Mouse (Mus musculus) forebrain, embryonic 16.5 days (tissue): ENCODE measurements around the gene Usp28. TPM values are rescaled to one million over a fixed set of nuclear protein-coding genes. Genes with fewer than 3 reads are reported as not detected.

Source experiments
- ATAC-seq: fragments of 200-750 bp; cut with Nextera tagmentation; 2 replicates; pipeline ENCODE4 v1.8.0; 2017; ENCODE audit warnings: mild to moderate bottlenecking, moderate library complexity
- H3K27ac ChIP-seq: fragments of 300-500 bp; sonication (generic); 2 replicates; pipeline ENCODE4 v1.5.1; 2014; ENCODE audit warnings: low read length, control low read depth
- H3K27me3 ChIP-seq: fragments of 300-500 bp; sonication (generic); replicated peaks from 2 replicates; pipeline ENCODE4 v1.6.1; 2014; ENCODE audit warnings: low read length; ENCODE audit not compliant: control insufficient read depth, insufficient read depth
- H3K36me3 ChIP-seq: fragments of 300-500 bp; sonication (generic); 2 replicates; pipeline ENCODE4 v1.6.1; 2014; ENCODE audit not compliant: control insufficient read depth, insufficient read depth
- H3K4me1 ChIP-seq: fragments of 300-500 bp; sonication (generic); replicated peaks from 2 replicates; pipeline ENCODE4 v1.6.1; 2014; ENCODE audit warnings: low read length; ENCODE audit not compliant: control insufficient read depth, insufficient read depth
- H3K4me2 ChIP-seq: fragments of 300-500 bp; sonication (generic); 2 replicates; pipeline ENCODE4 v1.6.1; 2014; ENCODE audit warnings: mild to moderate bottlenecking, low read length, control low read depth
- H3K4me3 ChIP-seq: fragments of 300-500 bp; sonication (generic); replicated peaks from 2 replicates; pipeline ENCODE4 v1.5.1; 2014; ENCODE audit warnings: mild to moderate bottlenecking, low read length, control low read depth
- H3K9ac ChIP-seq: fragments of 300-500 bp; sonication (generic); replicated peaks from 2 replicates; pipeline ENCODE4 v1.6.1; 2014; ENCODE audit warnings: low read depth, low read length, control low read depth
- H3K9me3 ChIP-seq: fragments of 300-500 bp; sonication (generic); 2 replicates; pipeline ENCODE4 v1.6.1; 2016; ENCODE audit warnings: low read length; ENCODE audit not compliant: control insufficient read depth
- WGBS: fragments of 180-500 bp; shearing (Covaris S2); extraction: QIAGEN DNeasy Blood & Tissue Kit; methylation state at CpG from one replicate; pipeline ENCODE4 v1.1.7; 2014; 5-methylcytosine and 5-hydroxymethylcytosine counted together
- polyA plus RNA-seq: library from polyadenylated mRNA; unstranded; fragments of >200 nt; fragmentation: Nextera tagmentation; extraction: Ambion mirVana; gene quantifications from 2 replicates; pipeline ENCODE4 v1.2.1, GENCODE M21; 2015

Gene Usp28
- 36.8 and 40.5 TPM in 2 replicates for polyA plus RNA-seq

- peak within 1 kb of the TSS; percentile 72 for H3K9ac ChIP-seq
- peak within 1 kb of the TSS; percentile 69 for H3K4me2 ChIP-seq
- no peaks in the 10 kb centered on the region for H3K9me3 ChIP-seq
- under 1% methylated on average over 80 of the region's 94 CpGs for WGBS
- peak within 1 kb of the TSS; percentile 64 for H3K4me3 ChIP-seq
- no peaks in the 10 kb centered on the region for H3K36me3 ChIP-seq
- peak within 1 kb of the TSS; percentile 90 for H3K27ac ChIP-seq
- H3K27me3 ChIP-seq = no peaks in the 10 kb centered on the region; the same call in 1 of the 2 replicates
- H3K4me1 ChIP-seq = peaks cover 18% of the 10 kb centered on the region
- ATAC-seq = peak; percentile 94
Measured at GRCm38 (mm10) chr9:48984845-48985707, at the start of gene Usp28. Gene Usp28, plus strand, starts transcription at chr9:48985375.

DNA sequence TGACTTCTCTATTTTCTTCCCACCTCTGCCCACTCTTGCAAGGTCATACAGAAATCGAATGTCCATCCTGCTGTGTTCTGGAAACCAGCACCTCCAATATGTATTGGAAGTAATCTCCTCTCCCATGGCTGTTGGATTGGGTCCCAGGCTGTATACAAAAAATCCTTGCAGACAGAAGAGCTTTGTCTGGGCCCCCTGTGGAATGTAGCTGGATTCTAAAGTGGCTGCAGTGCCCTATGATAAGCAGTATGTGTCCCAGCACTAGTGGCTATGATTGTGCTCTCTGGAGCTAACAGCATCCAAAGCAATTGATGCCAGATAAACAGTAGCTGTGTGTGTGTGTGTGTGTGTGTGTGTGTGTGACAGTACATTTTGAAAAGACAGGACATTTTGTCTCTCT, 42.8 kb upstream of the Usp28 start:
- Histone ChIP-seq H3K9me3 (no peaks in the 10 kb centered on the region), H3K4me2 (no peak overlapping the region), H3K36me3 (no peaks in the 10 kb centered on the region), H3K4me3 (no peak overlapping the region), H3K4me1 (no peaks in the 10 kb centered on the region), H3K27me3 (no peaks in the 10 kb centered on the region), H3K9ac (no peak overlapping the region), H3K27ac (no peak overlapping the region)
- no peak for ATAC-seq
- 47% methylated on average over 1 of the region's 1 CpGs for WGBS

DNA sequence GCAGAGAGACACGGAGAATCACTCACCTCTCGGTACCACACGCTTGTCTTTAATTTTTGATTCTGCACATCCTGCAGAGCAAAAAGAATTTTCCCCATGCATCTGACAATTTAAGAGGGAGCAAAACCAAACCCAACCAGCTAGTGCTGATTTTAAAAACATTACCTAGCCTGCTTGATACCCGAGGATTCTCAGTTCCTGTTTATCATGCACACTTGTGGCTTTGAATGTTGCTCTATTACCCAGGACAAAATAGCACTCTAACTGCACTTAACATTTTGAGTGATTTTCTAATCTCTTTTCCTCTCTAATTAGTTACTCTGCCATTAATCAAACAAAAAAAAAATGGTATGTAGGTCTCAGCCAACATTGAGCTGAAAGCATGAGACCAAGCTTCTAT, 37.6 kb upstream of the Usp28 start:
- Histone ChIP-seq H3K4me2 (no peak overlapping the region), H3K9ac (no peak overlapping the region), H3K4me3 (no peak overlapping the region), H3K27ac (no peak overlapping the region), H3K27me3 (no peaks in the 10 kb centered on the region), H3K9me3 (no peaks in the 10 kb centered on the region), H3K4me1 (no peaks in the 10 kb centered on the region), H3K36me3 (no peaks in the 10 kb centered on the region)
- WGBS = 89% methylated on average over 4 of the region's 4 CpGs
- no peak for ATAC-seq

DNA sequence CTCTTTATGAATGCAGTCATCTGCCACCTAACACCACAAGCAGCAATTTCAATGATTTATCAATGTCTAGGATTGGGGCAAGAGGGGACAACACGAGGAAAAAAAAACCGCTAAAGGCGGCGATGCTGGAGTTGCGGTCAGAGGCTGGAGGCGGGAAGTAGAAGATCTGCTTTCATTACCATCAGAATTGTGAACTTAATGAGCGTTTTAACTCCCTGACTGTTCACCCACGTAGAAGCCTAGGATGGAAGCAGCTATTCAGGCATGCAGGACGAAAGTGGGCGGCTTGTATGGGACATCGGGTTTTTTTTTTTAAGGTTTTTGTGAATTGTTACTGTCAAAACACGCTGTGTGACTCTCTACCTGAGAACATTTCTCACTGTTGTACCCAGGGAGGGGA, 23.9 kb upstream of the Usp28 start:
- Histone ChIP-seq H3K27me3 (peaks cover 2% of the 10 kb centered on the region; the same call in 1 of the 2 replicates), H3K4me1 (peaks cover 8% of the 10 kb centered on the region; the same call in 1 of the 2 replicates), H3K9me3 (no peaks in the 10 kb centered on the region), H3K36me3 (no peaks in the 10 kb centered on the region), H3K9ac (no peak overlapping the region), H3K27ac (no peak overlapping the region), H3K4me2 (peak overlapping the region; percentile 24; the same call in 1 of the 2 replicates), H3K4me3 (no peak overlapping the region)
- no peak for ATAC-seq
- WGBS = 14% methylated on average over 12 of the region's 12 CpGs

DNA sequence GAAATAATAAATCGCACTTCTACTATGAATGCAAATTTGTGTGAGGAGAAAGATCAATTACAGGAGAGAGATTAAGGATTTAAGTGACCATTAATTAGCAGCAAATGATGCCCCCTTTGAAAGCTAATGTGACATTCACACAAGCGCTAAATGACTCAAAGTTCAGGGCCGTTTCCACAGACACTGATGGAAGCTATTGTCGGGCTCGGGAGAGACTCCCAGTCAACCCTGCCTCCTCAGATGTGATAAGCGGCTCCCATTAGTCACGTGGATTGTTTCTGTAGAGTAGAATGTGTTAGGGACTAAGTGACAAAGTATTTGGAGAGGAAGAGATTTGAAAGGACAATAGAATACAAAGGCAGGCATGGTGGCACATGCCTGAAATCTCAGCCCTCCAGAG, 23.0 kb upstream of the Usp28 start:
- no peak for ATAC-seq
- no peak overlapping the region for H3K9ac ChIP-seq
- no peak overlapping the region for H3K4me3 ChIP-seq
- 7% methylated on average over 7 of the region's 7 CpGs for WGBS
- H3K27ac ChIP-seq = no peak overlapping the region
- peaks cover 2% of the 10 kb centered on the region; the same call in 1 of the 2 replicates for H3K27me3 ChIP-seq
- peaks cover 8% of the 10 kb centered on the region; the same call in 1 of the 2 replicates for H3K4me1 ChIP-seq
- no peaks in the 10 kb centered on the region for H3K9me3 ChIP-seq
- H3K36me3 ChIP-seq = no peaks in the 10 kb centered on the region
- no peak overlapping the region for H3K4me2 ChIP-seq

DNA sequence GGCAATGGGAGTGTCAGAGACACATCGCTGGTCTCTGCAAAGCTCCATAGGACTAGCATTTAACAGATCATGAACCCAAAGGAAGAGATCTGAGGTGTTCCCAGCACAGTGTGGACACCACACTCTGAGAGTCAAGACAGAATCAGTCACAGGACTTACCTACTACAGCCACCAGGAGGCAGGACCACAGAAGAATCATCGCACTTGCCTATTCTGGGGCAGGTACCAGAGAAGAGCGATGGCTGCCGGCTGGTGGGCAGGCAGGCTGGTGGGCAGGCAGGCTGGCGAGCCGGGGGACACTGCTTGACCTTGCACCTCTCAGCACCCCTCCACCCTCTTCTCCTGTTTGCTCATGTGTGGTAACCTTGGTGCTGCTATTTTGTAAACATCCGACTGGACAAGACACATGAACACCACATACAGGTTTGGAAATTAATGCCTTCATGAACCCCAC, 20.6 kb upstream of the Usp28 start, which contains the start of gene Htr3b:
Htr3b (minus strand) TSS at position 404 of the 454 bp plus-strand sequence.
- Histone ChIP-seq H3K4me2 (no peak within 1 kb of the TSS), H3K4me3 (no peak within 1 kb of the TSS), H3K27ac (no peak within 1 kb of the TSS), H3K27me3 (peaks cover 2% of the 10 kb centered on the region; the same call in 1 of the 2 replicates), H3K4me1 (peaks cover 8% of the 10 kb centered on the region; the same call in 1 of the 2 replicates), H3K9me3 (no peaks in the 10 kb centered on the region), H3K36me3 (no peaks in the 10 kb centered on the region), H3K9ac (no peak within 1 kb of the TSS)
- no peak for ATAC-seq
- WGBS = 68% methylated on average over 7 of the region's 7 CpGs

GRCm38 (mm10) chr9:48972494-48972893, 12.7 kb upstream of the Usp28 start:
- Histone ChIP-seq H3K9me3 (no peaks in the 10 kb centered on the region), H3K27ac (no peak overlapping the region), H3K27me3 (no peaks in the 10 kb centered on the region), H3K4me3 (no peak overlapping the region), H3K4me2 (no peak overlapping the region), H3K9ac (no peak overlapping the region), H3K36me3 (no peaks in the 10 kb centered on the region), H3K4me1 (0 out of 2 replicates have a peak, but pooled peaks cover 2% of the 10 kb centered on the region)
- WGBS = 25% methylated on average over 3 of the region's 3 CpGs
- ATAC-seq = 0 out of 2 replicates have a peak, but pooled peaks have one; percentile 43

DNA sequence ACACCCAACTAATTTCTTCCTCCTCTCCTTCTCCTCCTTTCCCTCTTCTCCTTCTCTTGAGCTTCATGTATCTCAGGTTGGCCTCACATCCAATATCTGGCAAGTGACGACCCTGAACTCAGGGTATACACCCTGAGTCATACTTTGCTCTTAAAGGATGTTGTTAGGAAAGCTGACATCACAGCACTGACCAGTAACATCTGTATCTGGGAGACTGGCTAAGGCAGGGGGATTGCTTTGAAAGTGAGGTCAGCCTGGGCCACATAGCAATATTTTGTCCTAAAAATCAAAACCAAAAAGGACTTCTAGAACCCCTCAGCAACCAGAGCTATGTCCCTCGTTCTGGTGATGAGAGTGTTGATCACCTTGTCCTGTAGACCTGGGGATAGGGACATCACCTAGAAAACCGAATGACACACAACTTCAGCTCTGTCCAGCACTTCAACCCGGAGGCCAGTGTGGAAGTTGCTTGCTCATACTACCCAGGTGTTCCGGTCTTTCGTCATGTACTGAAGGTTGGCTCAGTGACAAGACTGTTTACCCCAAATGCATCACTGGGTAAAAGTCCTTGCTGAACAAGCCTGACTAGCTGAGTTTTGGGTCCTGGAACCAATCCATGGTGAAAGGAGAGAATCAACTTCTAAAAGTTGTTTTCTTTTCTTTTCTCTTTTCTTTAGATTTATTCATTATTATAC, 8.4 kb upstream of the Usp28 start:
- no peaks in the 10 kb centered on the region for H3K36me3 ChIP-seq
- H3K27me3 ChIP-seq = no peaks in the 10 kb centered on the region
- H3K9me3 ChIP-seq = no peaks in the 10 kb centered on the region
- no peak for ATAC-seq
- H3K4me1 ChIP-seq = 0 out of 2 replicates have a peak, but pooled peaks cover 2% of the 10 kb centered on the region
- WGBS = 82% methylated on average over 6 of the region's 6 CpGs
- H3K9ac ChIP-seq = no peak overlapping the region
- no peak overlapping the region for H3K4me3 ChIP-seq
- no peak overlapping the region for H3K27ac ChIP-seq
- H3K4me2 ChIP-seq = no peak overlapping the region

GRCm38 (mm10) chr9:48980371-48980770, 4.8 kb upstream of the Usp28 start:
- Histone ChIP-seq H3K9ac (no peak overlapping the region), H3K4me1 (peaks cover 4% of the 10 kb centered on the region; the same call in 1 of the 2 replicates), H3K4me2 (no peak overlapping the region), H3K4me3 (no peak overlapping the region), H3K27ac (no peak overlapping the region), H3K27me3 (no peaks in the 10 kb centered on the region), H3K9me3 (no peaks in the 10 kb centered on the region), H3K36me3 (no peaks in the 10 kb centered on the region)
- 63% methylated on average over 4 of the region's 5 CpGs for WGBS
- no peak for ATAC-seq
